Mouse (Mus musculus) ES-E14 (cell line): ENCODE data around the gene Rbm6.

Experiments
- CHD2 ChIP-seq: IDR thresholded peaks from 2 replicates; pipeline ENCODE4 v1.6.1; 2014; ENCODE audit warnings: mild to moderate bottlenecking, low read depth, low read length, inconsistent platforms
- HCFC1 ChIP-seq: IDR thresholded peaks from 2 replicates; pipeline ENCODE4 v1.6.1; 2012; ENCODE audit warnings: low read length, inconsistent platforms, borderline replicate concordance; ENCODE audit not compliant: insufficient read depth
- MAFK ChIP-seq: IDR thresholded peaks from 2 replicates; pipeline ENCODE4 v1.6.1; 2014; ENCODE audit warnings: mild to moderate bottlenecking, low read depth, low read length, inconsistent platforms; ENCODE audit not compliant: insufficient read depth
- ZC3H11A ChIP-seq: IDR thresholded peaks from 2 replicates; pipeline ENCODE4 v1.6.1; 2012; ENCODE audit warnings: low read depth, mild to moderate bottlenecking, inconsistent platforms, low read length, borderline replicate concordance
- ZNF384 ChIP-seq: IDR thresholded peaks from 2 replicates; pipeline ENCODE4 v1.6.1; 2012; ENCODE audit warnings: low read depth, low read length, inconsistent platforms

DNA sequence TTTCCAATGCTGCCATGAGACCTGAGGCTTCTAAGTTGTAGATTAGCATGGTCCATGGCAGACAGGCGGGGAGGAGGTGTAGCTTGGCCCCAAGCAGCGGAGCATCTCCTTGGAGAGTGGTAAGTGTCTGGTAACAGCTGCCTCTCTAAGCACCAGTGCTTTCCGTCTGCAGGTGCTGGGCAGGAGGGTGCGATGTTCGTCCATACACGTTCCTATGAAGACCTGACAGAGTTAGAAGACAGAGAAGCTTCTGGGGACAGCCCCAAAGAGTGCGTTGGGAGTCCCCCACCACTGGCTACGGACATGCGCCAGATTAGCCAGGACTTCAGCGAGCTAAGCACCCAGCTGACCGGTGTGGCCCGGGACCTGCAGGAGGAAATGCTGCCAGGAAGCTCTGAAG lies 26.8 kb upstream of the Rbm6 start:
- TF ChIP-seq CHD2 = no peak
- no peak for TF ChIP-seq ZC3H11A
- TF ChIP-seq ZNF384 = no peak
- no peak for TF ChIP-seq MAFK
- no peak for TF ChIP-seq HCFC1
